Mouse (Mus musculus) urinary bladder, adult 18-20 months (tissue): Measurements from ENCODE around the gene Olfr44.

Experiments
- DNase-seq, 2 experiments: peaks; one replicate each; pipeline ENCODE4 v3.0.0; 2022; ENCODE audit warnings: low spot score in 2 of 2, mixed read lengths in 2 of 2

Gene Olfr44

GRCm38 (mm10) chr9:39493895-39494294 is at the start of gene Olfr44:
Gene Olfr44, minus strand, starts transcription at chr9:39493995.
- no peak for DNase-seq

GRCm38 (mm10) chr9:39523616-39524285 is 30.0 kb upstream of the Olfr44 start:
- DNase-seq: no peak

- DNase-seq: no peak
Observed at GRCm38 (mm10) chr9:39518595-39518994, 24.8 kb upstream of the Olfr44 start.

- no peak for DNase-seq
Observed at GRCm38 (mm10) chr9:39515531-39515930, 21.7 kb upstream of the Olfr44 start, which contains the start of gene Olfr957. Gene Olfr957, minus strand, starts transcription at chr9:39515809.

GRCm38 (mm10) chr9:39509412-39509811 is 15.6 kb upstream of the Olfr44 start:
- no peak for DNase-seq

- DNase-seq: no peak
Observed at GRCm38 (mm10) chr9:39508998-39509397, 15.2 kb upstream of the Olfr44 start.

GRCm38 (mm10) chr9:39471844-39472243 is 22.0 kb downstream of the Olfr44 start, which contains the start of gene Olfr955:
Gene Olfr955, minus strand, starts transcription at chr9:39471944.
- no peak for DNase-seq

- DNase-seq: no peak
Observed at GRCm38 (mm10) chr9:39456401-39456800, 37.4 kb downstream of the Olfr44 start, which contains the start of gene Olfr954. Gene Olfr954, plus strand, starts transcription at chr9:39456701.
